Mouse (Mus musculus) bone marrow, adult 2 months (tissue): ENCODE results near the gene Akt1.
A peak's percentile ranks its signal among the peaks of the same experiment; 100 is the strongest.

ENCODE experiments used
- CTCF ChIP-seq: fragments of 200-500 bp; IDR thresholded peaks from 2 replicates; pipeline ENCODE4 v1.5.1; 2011; ENCODE audit warnings: low read length, control low read depth; ENCODE audit not compliant: control insufficient read depth, insufficient read depth
- POLR2A ChIP-seq: fragments of 200-500 bp; IDR thresholded peaks from 2 replicates; pipeline ENCODE4 v1.6.1; 2011; ENCODE audit warnings: low read depth, mild to moderate bottlenecking, control low read depth, low read length, borderline replicate concordance; ENCODE audit not compliant: control insufficient read depth

DNA sequence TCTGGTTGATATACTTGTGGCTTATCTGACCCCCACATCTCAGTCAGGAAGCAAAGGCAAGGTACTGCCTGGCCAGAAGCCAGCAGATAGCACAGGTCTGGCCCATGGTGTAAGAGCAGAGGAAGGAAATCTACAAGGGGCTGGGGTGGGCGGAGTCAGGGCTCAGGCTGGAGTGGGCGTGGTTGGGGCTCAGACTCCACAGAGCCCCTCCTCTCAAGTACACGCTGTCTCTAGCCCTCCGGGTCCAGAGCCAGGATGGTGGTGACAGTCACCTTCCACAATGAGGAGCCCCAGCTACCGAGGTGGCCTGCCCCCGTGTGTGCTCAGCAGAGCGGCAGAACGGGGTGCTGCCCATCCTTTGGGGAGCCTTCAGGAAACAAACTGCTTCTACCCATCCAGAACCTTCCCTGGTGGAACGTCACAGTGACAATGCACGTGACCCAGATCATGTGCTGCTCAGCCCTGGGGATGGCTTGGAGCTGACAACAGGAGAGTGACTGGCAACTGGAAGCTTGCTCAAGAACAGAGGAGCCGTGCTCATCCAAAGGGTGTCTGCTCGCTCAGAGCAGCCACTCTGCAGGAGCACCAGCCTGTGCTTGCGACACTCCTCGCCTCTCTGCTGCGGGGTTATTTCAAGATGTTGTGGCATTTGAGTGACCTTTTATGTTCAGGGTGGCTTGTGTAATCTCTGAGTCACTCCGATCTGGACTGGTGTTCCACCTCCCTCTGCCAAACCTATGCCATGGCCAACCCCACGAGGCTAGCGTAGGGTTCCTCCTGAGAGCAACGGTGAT, 45.6 kb downstream of the Akt1 start:
- TF ChIP-seq POLR2A (peak; percentile 46; the same call in 1 of the 2 replicates), CTCF (no peak)
